Mouse (Mus musculus) 3T3-L1 (cell line): ENCODE measurements around the gene Slc44a3.

Experiments
- DNase-seq: peaks from one replicate; pipeline ENCODE4 v3.0.0-alpha.2; 2015; ENCODE audit warnings: low read depth, low spot score

The Slc44a3 gene

GRCm38 (mm10) chr3:121427520-121427908 is 104.7 kb downstream of the Slc44a3 start:
- peak; percentile 90 for DNase-seq

GRCm38 (mm10) chr3:121426621-121427519 is 105.3 kb downstream of the Slc44a3 start:
- DNase-seq: peak; percentile 83

- peak; percentile 89 for DNase-seq
Measured at GRCm38 (mm10) chr3:121425861-121426620, 106.2 kb downstream of the Slc44a3 start, which contains the start of gene Cnn3. Cnn3 (plus strand) TSS chr3:121426497.

GRCm38 (mm10) chr3:121422405-121422804 is 109.8 kb downstream of the Slc44a3 start:
- DNase-seq: no peak

GRCm38 (mm10) chr3:121418850-121419435 is 113.3 kb downstream of the Slc44a3 start:
- no peak for DNase-seq

GRCm38 (mm10) chr3:121418251-121418601 is 114.0 kb downstream of the Slc44a3 start:
- DNase-seq: no peak

GRCm38 (mm10) chr3:121417379-121418250 is 114.6 kb downstream of the Slc44a3 start:
- no peak for DNase-seq

- no peak for DNase-seq
Measured at GRCm38 (mm10) chr3:121416171-121417154, 115.7 kb downstream of the Slc44a3 start.

GRCm38 (mm10) chr3:121411450-121411849 is 120.8 kb downstream of the Slc44a3 start:
- DNase-seq: no peak
